Mouse (Mus musculus) hindbrain, embryonic 14.5 days (tissue): ENCODE data around the gene Bag3. TPM values are rescaled to one million over a fixed set of nuclear protein-coding genes. Genes with fewer than 3 reads are reported as not detected.
A peak's percentile ranks its signal among the peaks of the same experiment; 100 is the strongest.

Experiments
- ATAC-seq: fragments of 200-750 bp; cut with Nextera tagmentation; 2 replicates; pipeline ENCODE4 v1.8.0; 2017; ENCODE audit warnings: moderate number of reproducible peaks, mild to moderate bottlenecking, moderate TSS enrichment, moderate library complexity; ENCODE audit not compliant: low FRiP score
- DNase-seq: peaks from one replicate; pipeline ENCODE4 v3.0.0-alpha.2; 2015; ENCODE audit warnings: low spot score
- H3K27ac ChIP-seq: fragments of 300-500 bp; sonication (generic); 2 replicates; pipeline ENCODE4 v1.5.1; 2014; ENCODE audit warnings: mild to moderate bottlenecking, moderate library complexity
- H3K27me3 ChIP-seq: fragments of 300-500 bp; sonication (generic); 2 replicates; pipeline ENCODE4 v1.6.1; 2014; ENCODE audit warnings: mild to moderate bottlenecking, low read length, mixed read lengths; ENCODE audit not compliant: control insufficient read depth, insufficient read depth
- H3K36me3 ChIP-seq: fragments of 300-500 bp; sonication (generic); replicated peaks from 2 replicates; pipeline ENCODE4 v1.6.1; 2014; ENCODE audit not compliant: control insufficient read depth, insufficient read depth
- H3K4me1 ChIP-seq: fragments of 300-500 bp; sonication (generic); replicated peaks from 2 replicates; pipeline ENCODE4 v1.6.1; 2014; ENCODE audit warnings: antibody characterized with exemption, low read length, mixed read lengths; ENCODE audit not compliant: control insufficient read depth, insufficient read depth
- H3K4me2 ChIP-seq: fragments of 300-500 bp; sonication (generic); replicated peaks from 2 replicates; pipeline ENCODE4 v1.6.1; 2014; ENCODE audit warnings: mild to moderate bottlenecking, moderate library complexity
- H3K4me3 ChIP-seq: fragments of 300-500 bp; sonication (generic); replicated peaks from 2 replicates; pipeline ENCODE4 v1.5.1; 2014; ENCODE audit warnings: mild to moderate bottlenecking, low read length
- H3K9ac ChIP-seq: fragments of 300-500 bp; sonication (generic); 2 replicates; pipeline ENCODE4 v1.6.1; 2014
- H3K9me3 ChIP-seq: fragments of 300-500 bp; sonication (generic); 2 replicates; pipeline ENCODE4 v1.6.1; 2016; ENCODE audit warnings: low read length; ENCODE audit not compliant: control insufficient read depth
- WGBS: fragments of 180-500 bp; shearing (Covaris S2); extraction: QIAGEN DNeasy Blood & Tissue Kit; methylation state at CpG from one replicate; pipeline ENCODE4 v1.1.7; 2014; 5-methylcytosine and 5-hydroxymethylcytosine counted together
- polyA plus RNA-seq: library from polyadenylated mRNA; unstranded; fragments of >200 nt; fragmentation: Nextera tagmentation; extraction: Ambion mirVana; gene quantifications from 2 replicates; pipeline ENCODE4 v1.2.1, GENCODE M21; 2014

The Bag3 gene
- polyA plus RNA-seq, 1 experiment from 2014 or later, result 3.4 TPM

DNA sequence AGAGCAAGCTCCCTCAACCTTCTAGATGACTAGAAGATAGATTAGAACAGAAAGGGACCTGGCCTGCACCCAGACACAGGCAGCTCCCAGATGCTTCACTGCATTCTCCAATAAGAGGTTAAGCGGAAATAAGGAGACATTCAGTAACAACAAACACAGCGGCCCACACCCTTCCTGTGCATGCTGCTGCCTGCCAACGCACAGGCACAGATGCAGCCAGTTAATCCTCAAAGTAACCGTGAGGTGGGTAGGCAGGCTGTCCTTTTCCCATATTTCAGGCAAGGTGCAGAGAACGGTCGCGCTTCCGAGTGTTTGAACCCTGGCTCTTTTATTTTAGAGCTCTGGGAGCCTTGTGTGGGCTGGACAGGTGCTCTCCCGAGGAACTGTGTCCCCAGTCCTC, 17.8 kb downstream of the Bag3 start:
- Histone ChIP-seq H3K27ac (peak overlapping the region; percentile 5; the same call in 1 of the 2 replicates), H3K9ac (no peak overlapping the region), H3K27me3 (no peaks in the 10 kb centered on the region), H3K4me1 (peaks cover 8% of the 10 kb centered on the region; the same call in 1 of the 2 replicates), H3K9me3 (no peaks in the 10 kb centered on the region), H3K36me3 (no peaks in the 10 kb centered on the region), H3K4me2 (no peak overlapping the region), H3K4me3 (no peak overlapping the region)
- no peak for DNase-seq
- 75% methylated on average over 9 of the region's 9 CpGs for WGBS
- no peak for ATAC-seq

DNA sequence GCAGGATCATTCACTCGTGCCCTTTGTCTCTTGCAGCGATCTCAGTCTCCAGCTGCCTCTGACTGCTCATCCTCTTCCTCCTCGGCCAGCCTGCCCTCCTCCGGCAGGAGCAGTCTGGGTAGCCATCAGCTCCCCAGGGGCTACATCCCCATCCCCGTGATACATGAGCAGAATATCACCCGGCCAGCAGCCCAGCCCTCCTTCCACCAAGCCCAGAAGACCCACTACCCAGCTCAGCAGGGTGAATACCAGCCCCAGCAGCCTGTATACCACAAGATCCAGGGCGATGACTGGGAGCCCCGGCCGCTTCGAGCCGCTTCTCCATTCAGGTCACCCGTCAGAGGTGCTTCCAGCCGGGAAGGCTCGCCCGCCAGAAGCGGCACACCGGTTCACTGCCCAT, 18.4 kb downstream of the Bag3 start:
- Histone ChIP-seq H3K4me3 (no peak overlapping the region), H3K27ac (peak overlapping the region; percentile 5; the same call in 1 of the 2 replicates), H3K9me3 (no peaks in the 10 kb centered on the region), H3K36me3 (no peaks in the 10 kb centered on the region), H3K27me3 (no peaks in the 10 kb centered on the region), H3K4me2 (no peak overlapping the region), H3K9ac (no peak overlapping the region), H3K4me1 (0 out of 2 replicates have a peak, but pooled peaks cover 4% of the 10 kb centered on the region)
- DNase-seq (no peak), ATAC-seq (no peak)
- WGBS, result 71% methylated on average over 17 of the region's 17 CpGs

DNA sequence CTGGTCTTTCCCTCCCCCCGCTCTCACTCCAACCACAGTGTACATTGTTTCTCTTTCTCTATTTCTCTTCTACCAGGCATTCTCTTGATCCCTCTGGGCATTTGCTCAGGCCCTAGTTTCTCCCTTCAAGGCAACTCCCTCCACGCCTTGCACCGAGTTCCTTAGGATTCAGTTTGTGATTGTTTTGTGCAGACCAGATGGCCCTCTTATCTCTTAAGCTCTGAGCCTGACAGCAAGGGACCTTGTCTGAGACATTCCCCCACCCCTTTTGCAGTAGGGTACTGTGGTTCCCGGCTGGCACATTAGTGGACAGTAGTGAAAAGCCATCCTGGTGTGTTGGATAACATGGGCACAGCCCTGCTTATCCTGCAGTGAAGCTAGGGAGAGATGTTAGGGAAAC, 19.1 kb downstream of the Bag3 start:
- Histone ChIP-seq H3K9ac (no peak overlapping the region), H3K4me3 (no peak overlapping the region), H3K4me2 (no peak overlapping the region), H3K27me3 (no peaks in the 10 kb centered on the region), H3K9me3 (no peaks in the 10 kb centered on the region), H3K36me3 (no peaks in the 10 kb centered on the region), H3K4me1 (0 out of 2 replicates have a peak, but pooled peaks cover 4% of the 10 kb centered on the region), H3K27ac (no peak overlapping the region)
- no peak for ATAC-seq
- no peak for DNase-seq
- WGBS, result 75% methylated on average over 4 of the region's 4 CpGs

DNA sequence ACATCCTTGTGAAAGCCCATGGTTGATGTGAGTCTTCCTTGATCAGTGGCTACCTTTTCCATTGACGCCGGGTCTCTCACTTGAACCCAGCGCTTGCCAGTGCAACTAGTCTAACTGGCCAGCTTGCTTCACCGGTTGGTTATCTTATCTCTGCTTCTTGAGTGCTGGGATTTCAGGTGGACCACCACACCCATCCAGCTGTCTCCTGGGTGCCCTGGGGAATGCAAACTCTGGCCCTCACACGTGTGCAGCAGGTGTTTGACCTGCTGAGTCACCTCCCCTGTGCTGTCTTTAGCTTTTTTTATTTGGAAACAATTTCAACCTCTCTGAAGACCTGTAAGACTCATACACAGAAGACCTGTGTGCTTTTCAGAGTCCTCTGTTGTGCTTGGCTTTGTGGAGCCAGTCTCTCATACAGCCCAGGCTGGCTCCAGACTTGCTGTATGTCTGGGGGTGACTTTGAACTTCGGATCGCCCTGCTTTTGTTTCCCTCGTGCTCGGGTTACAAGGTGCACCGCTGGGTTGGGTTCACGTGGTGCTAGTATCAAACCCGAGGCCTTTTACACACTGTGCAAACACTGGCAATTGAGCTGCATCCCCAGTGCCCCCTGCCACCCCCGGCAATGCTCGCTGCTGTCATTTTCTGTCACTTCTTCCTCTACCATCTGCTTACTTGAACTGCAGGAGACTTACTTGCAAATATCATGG, 19.9 kb downstream of the Bag3 start:
- Histone ChIP-seq H3K27ac (no peak overlapping the region), H3K4me1 (0 out of 2 replicates have a peak, but pooled peaks cover 4% of the 10 kb centered on the region), H3K9ac (no peak overlapping the region), H3K4me3 (no peak overlapping the region), H3K36me3 (no peaks in the 10 kb centered on the region), H3K9me3 (no peaks in the 10 kb centered on the region), H3K27me3 (no peaks in the 10 kb centered on the region), H3K4me2 (no peak overlapping the region)
- DNase-seq (no peak), ATAC-seq (no peak)
- WGBS, result 75% methylated on average over 14 of the region's 14 CpGs

DNA sequence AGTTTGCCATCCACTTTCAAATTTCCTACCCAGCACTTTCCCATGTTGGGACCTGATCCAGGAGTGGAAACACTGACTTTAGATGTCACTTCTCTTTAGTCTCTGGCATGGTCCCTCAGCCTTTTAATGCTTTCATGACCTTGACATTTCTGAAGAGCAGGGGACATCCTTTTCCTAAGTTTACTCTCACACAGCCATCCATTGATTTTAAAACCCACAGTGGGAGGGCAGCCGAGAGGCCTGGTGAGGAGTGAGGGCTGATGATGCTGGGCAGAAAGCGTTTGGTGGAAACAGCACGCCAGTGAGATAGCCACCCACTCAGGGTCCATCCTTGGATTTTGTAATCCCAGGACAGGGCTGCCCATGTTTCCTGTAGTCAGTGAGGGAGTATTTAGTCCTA, 20.5 kb downstream of the Bag3 start:
- no peak overlapping the region for H3K9ac ChIP-seq
- WGBS, result 88% methylated on average over 3 of the region's 3 CpGs
- no peaks in the 10 kb centered on the region for H3K9me3 ChIP-seq
- no peak overlapping the region for H3K4me3 ChIP-seq
- ATAC-seq (no peak), DNase-seq (no peak)
- H3K27ac ChIP-seq, result no peak overlapping the region
- no peaks in the 10 kb centered on the region for H3K36me3 ChIP-seq
- H3K27me3 ChIP-seq, result no peaks in the 10 kb centered on the region
- H3K4me1 ChIP-seq, result 0 out of 2 replicates have a peak, but pooled peaks cover 4% of the 10 kb centered on the region
- no peak overlapping the region for H3K4me2 ChIP-seq

DNA sequence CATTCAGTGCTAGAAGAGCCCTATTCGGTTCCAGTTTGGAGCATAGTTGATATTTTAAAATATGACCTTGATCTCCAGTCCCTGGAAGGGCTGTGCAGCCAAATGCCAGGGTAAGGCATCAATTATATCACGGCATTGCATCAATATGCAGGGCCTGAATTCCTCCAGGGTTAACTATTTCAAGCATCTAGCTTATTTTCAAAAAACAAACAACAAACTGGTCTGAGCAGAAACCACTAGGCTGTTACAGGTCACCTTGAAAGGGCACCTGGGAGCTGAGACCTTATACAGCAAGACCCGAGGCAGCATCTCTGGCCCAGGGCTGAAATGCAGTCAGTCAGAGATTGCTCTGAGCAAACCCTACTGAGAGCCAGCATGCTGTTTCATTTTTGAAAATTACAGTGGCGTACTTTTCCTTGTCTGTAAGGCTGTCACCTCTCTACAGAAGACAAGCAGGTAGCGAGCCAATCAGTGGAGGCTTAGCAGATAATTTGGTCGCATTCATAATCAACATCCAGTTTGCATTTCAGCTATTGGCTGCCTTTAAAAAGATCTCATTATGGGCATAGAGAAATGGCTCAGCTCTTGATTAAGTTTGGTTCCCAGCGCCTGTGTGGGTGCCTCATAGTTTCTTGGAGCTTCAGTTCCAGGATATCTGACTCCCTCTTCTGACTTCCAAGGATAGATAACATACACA, 21.3 kb downstream of the Bag3 start:
- H3K4me3 ChIP-seq, result no peak overlapping the region
- peaks cover 7% of the 10 kb centered on the region; the same call in 1 of the 2 replicates for H3K4me1 ChIP-seq
- no peak overlapping the region for H3K4me2 ChIP-seq
- H3K27me3 ChIP-seq, result no peaks in the 10 kb centered on the region
- DNase-seq, result no peak
- no peak overlapping the region for H3K27ac ChIP-seq
- no peaks in the 10 kb centered on the region for H3K9me3 ChIP-seq
- ATAC-seq, result no peak
- H3K36me3 ChIP-seq, result no peaks in the 10 kb centered on the region
- no peak overlapping the region for H3K9ac ChIP-seq
- 77% methylated on average over 7 of the region's 7 CpGs for WGBS

DNA sequence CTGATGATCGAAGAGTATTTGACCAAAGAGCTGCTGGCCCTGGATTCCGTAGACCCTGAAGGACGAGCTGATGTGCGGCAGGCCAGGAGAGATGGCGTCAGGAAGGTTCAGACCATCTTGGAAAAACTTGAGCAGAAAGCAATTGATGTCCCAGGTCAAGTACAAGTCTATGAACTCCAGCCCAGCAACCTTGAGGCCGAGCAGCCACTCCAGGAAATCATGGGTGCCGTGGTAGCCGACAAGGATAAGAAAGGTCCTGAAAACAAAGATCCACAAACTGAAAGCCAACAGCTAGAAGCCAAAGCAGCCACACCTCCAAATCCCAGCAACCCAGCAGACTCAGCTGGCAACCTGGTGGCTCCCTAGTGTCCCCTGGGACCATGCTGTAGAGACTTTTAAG, 22.6 kb downstream of the Bag3 start:
- Histone ChIP-seq H3K4me1 (peaks cover 20% of the 10 kb centered on the region), H3K9me3 (no peaks in the 10 kb centered on the region), H3K36me3 (no peaks in the 10 kb centered on the region), H3K4me3 (no peak overlapping the region), H3K27ac (no peak overlapping the region), H3K27me3 (no peaks in the 10 kb centered on the region), H3K4me2 (no peak overlapping the region), H3K9ac (no peak overlapping the region)
- DNase-seq, result no peak
- WGBS, result 93% methylated on average over 8 of the region's 8 CpGs
- ATAC-seq, result no peak

DNA sequence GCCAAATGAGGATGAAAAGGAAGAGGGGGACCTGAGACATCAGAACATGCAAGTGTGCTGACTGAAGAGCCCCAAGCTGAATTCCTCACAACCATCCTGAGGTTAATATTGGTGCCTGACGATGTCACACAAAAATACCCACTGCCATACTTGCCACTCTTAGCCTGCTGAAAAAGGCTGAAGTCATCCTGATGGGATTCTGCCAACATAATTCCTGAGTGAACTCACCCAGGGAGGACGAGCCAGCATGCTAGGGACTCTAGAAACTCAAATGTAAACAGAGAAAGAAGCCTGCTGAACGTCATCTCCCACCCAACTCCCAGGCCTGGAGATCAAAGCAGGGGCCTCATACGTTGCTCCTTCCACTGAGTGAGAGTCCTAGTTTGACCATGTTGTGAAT, 25.7 kb downstream of the Bag3 start:
- no peaks in the 10 kb centered on the region for H3K36me3 ChIP-seq
- no peak overlapping the region for H3K9ac ChIP-seq
- no peak for ATAC-seq
- DNase-seq, result no peak
- H3K4me3 ChIP-seq, result no peak overlapping the region
- H3K27me3 ChIP-seq, result no peaks in the 10 kb centered on the region
- no peak overlapping the region for H3K4me2 ChIP-seq
- H3K27ac ChIP-seq, result no peak overlapping the region
- H3K9me3 ChIP-seq, result no peaks in the 10 kb centered on the region
- peaks cover 25% of the 10 kb centered on the region for H3K4me1 ChIP-seq
- 67% methylated on average over 4 of the region's 4 CpGs for WGBS

DNA sequence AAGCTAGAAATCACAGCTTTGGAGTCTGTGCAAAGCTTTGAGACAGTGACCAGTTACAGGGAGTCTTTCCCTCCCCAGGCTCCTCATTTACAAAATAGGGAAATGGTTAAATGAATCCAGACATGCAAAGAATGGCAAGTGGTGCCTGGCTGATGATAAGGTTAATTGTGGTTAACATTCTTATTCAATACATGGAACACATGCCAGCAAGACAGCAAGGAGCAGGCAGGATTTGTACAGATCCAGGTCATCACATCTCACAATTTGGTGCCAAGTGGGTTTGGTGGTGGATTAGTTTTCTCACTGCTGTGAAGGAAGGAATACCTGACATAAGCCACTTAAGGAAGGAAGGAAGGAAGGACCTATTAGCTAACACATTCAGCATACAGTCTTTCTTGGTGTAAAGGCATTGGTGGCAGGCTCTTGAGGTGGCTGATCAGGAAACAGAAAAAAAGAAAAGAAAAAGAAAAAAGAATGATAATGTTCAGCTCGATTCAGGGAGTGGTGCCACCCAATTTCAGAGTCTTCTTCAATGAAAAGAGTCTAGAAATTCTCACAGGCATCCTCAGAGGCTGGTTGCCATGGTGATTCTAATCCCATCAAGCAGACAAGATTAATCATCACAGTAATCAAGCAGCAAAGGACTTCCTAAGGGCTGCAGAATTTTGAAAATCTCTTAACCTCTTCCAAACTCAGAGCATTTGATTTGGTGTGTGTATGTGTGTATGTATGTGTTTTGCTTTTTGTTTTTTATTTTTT, 27.1 kb downstream of the Bag3 start:
- Histone ChIP-seq H3K27me3 (no peaks in the 10 kb centered on the region), H3K4me1 (peaks cover 25% of the 10 kb centered on the region), H3K4me3 (no peak overlapping the region), H3K9me3 (no peaks in the 10 kb centered on the region), H3K9ac (no peak overlapping the region), H3K27ac (peak overlapping the region; percentile 93), H3K4me2 (peak overlapping the region; percentile 17; the same call in 1 of the 2 replicates), H3K36me3 (no peaks in the 10 kb centered on the region)
- ATAC-seq (no peak; the same call in 1 of the 2 replicates), DNase-seq (peak; percentile 74)
- WGBS, result 3% methylated on average over 1 of the region's 1 CpGs
